ENCODE assay signal across 11 mouse cellular contexts in the genomic region with DNA sequence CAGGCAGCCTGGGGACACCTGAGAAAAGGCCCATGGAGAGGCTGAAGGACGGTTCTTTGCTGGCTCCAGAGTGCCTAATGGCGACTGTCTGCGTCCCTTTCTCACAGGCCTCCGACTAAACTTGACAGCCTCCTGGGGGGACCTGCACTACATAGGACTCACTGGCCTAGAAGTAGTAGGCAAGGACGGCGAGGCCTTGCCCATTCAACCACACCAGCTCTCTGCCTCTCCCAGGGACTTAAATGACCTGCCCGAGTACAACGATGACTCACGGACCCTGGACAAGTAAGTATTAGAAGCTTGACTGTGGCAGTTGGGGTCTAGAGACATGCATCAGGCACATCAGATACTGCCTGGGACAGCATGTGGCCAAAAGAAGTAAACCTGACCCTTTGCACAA.
"Had no signal": no experiment of that assay in that cellular context is flagged by ENCODE, and none has a peak within 500 bp of the region (broad histone marks: within the 10 kb centered on the region; RNA-seq: fewer than 3 reads in every experiment).

No protein-coding gene starts in this region.

- DNase-seq: kidney, postnatal 14 days; left cerebral cortex, postnatal 4 days; lung, adult 18-20 months; right cerebral cortex, adult 18-20 months; right cerebral cortex, postnatal 25 days; thymus, postnatal 36 days had no signal

- ATAC-seq: midbrain, embryonic 13.5 days had no signal

- H3K4me3 ChIP-seq: limb, embryonic 13.5 days; midbrain, embryonic 13.5 days; myocyte; neural tube, embryonic 15.5 days had no signal

- H3K4me2 ChIP-seq: limb, embryonic 13.5 days; midbrain, embryonic 13.5 days; neural tube, embryonic 15.5 days had no signal

- H3K9me3 ChIP-seq: limb, embryonic 13.5 days; midbrain, embryonic 13.5 days; neural tube, embryonic 15.5 days had no signal

- H3K27ac ChIP-seq: limb, embryonic 13.5 days; liver, embryonic 14.5 days; midbrain, embryonic 13.5 days; neural tube, embryonic 15.5 days had no signal

- H3K27me3 ChIP-seq: limb, embryonic 13.5 days; midbrain, embryonic 13.5 days; neural tube, embryonic 15.5 days had no signal

- H3K4me1 ChIP-seq: limb, embryonic 13.5 days had no signal

- H3K9ac ChIP-seq: limb, embryonic 13.5 days; liver, embryonic 14.5 days; midbrain, embryonic 13.5 days; neural tube, embryonic 15.5 days had no signal
